Mouse (Mus musculus): ENCODE measurements around the gene Gm8104.
A peak's percentile ranks its signal among the peaks of the same experiment; 100 is the strongest.
"Not testable (repeated sequence)": the region's sequence is repeated elsewhere in the genome, so short reads cannot be mapped to it uniquely, and the experiment has no call there.

Gene Gm8104

GRCm38 (mm10) chr14:43100301-43100700 lies at the start of gene Gm8104:
TSS of gene Gm8104 (plus strand) at chr14:43100601.
- DNase-seq (ENCODE audit: low read depth, low spot score): not testable (repeated sequence)

DNA sequence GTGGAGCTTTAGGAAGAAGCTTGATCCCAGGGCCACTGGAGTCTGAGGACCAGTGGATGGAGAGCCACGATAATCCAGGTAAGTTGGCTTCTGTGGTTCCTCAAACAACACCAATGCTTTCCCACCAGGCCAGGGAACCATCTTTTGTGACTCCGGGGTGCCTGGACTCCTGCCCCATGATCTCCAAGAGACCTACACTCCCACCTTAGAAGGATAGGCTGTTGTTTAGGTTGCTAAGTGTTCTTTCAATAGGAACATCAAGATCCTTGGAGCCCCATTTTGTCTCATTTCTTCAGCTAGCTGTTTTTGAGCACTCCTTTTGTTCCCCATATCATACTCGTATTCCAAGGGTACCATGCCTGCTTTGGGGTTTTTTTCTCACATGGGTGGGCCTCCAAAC lies 42.3 kb upstream of the Gm8104 start:
- DNase-seq (ENCODE audit: low read depth, low spot score): not testable (repeated sequence)

DNA sequence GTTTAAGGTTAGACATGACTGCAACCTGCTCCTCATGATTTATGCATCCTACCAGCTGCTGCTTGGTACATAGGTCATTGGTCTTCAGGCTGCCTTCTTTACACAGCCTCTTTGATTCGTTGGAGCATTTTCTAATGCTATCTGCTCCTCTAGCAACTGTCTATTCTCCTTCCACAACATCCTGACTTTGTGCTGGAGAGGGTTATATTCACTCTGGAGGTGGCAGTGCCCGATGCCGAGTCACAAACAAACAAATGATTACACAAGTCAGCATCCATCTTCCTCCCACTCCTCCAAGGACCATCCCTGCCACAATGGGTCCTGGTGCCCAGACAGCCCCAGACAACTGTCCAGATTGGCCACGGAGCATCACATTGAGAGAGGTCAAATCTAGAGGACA lies 40.2 kb upstream of the Gm8104 start:
- DNase-seq (ENCODE audit: low read depth, low spot score): not testable (repeated sequence)

DNA sequence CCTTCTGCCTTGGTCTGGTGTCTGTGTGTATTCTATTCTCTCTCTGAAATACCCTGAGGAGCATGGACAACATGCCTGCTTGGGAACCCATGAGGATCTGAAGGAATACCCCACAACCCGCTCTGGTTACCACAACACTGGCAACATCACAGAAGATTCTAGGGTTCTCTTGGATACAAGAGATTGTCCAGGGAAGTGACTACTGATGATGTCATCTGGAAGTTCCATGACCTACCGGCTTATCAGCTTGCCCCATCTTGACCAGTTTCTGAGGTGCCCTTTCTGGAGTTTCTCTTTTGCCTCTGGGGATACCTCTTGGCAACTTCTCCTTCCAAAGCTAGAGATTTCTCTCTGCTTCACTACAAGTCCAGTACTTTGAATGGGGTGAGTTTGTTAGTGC lies 23.9 kb upstream of the Gm8104 start, which contains the start of gene Gm8094:
Gene Gm8094, minus strand, starts transcription at position 101 of the 400 bp plus-strand sequence.
- not testable (repeated sequence) for DNase-seq (ENCODE audit: low read depth, low spot score)

- DNase-seq (ENCODE audit: low read depth, low spot score): not testable (repeated sequence)
These were observed 15.3 kb upstream of the Gm8104 start for GRCm38 (mm10) chr14:43084936-43085730.

DNA sequence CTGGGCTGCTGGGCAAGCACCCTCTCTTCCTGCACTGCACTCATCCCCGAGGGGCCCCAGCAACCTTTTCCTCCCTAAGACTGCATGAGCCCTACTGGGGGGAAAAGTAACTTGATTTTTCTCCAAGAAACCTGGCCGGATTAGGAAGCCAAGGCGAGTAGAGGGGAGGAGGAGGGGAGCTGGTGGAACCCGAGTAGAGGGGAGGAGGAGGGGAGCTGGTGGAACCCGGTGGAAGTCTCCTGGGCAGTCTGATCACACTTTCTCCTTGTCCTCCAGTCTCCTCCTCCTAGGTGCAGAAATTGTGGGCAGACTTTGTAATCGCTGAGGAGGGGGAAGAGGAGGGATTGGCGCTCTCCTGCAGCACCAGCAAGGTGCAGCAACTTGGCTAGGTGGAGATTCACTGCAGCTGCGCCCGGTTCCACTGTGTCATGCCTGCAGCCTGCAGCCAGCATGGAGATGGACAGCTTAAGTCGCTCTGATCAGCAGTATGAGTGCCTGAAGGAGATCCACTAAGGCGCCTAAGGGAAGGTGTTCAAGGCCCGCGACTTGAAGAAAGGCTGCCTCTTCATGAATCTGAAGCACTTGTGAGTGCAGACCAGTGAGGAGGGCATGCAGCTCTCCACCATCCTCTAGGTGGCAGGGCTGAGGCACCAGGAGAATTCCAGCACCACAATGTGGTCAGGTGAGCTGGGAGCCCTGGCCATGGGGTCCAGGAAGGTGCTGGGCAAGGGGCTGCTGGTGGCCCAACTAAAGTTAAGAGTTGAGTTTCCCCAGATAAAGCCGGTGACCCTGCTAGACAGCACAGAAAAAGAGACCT lies 11.1 kb upstream of the Gm8104 start:
- not testable (repeated sequence) for DNase-seq (ENCODE audit: low read depth, low spot score)

DNA sequence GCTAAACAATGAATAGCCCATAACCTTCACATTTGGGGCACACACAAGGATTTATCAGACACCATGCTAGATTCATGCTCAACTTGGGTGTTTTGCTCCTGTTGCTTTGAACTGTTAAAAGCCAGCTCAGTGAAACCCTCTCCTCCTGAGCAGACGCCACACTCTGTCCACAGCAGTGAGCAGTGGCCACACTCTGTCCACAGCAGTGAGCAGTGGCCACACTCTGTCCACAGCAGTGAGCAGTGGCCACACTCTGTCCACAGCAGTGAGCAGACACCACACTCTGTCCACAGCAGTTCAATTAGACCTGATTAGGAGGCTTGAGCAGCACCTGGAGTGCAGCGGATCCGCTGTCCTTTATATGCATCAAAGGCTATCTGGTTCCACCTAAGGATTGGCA lies 19.3 kb downstream of the Gm8104 start:
- DNase-seq (ENCODE audit: low read depth, low spot score): not testable (repeated sequence)

DNA sequence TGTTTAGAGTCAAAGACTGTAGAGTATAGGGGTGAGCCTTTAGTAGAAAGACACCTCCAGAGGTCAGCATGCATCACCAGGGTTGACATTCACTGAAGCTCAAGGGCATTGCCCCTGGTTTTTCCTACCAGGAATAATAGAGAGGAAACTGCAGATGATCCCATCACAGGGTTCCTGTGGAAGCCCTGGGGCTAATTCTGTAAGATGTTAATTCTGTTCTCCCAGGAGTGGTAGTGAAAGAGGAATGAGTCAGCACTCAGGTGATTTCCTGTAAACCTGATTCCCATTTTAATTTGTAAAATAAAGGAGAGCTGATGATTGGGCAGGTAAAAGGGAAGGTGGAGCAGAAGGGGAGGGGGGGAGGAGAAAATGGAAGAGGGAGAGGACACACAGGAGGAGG lies 25.9 kb downstream of the Gm8104 start:
- peak; percentile 59 for DNase-seq (ENCODE audit: low read depth, low spot score)

Measured in ZHBTc4 (cell line).